Comparison of ENCODE assay signal across 8 mouse cellular contexts in genomic region chr8:4166881-4167525, GRCm38 (mm10). TPM values are rescaled to one million over a fixed set of nuclear protein-coding genes. Genes with fewer than 3 reads are reported as not detected.
DNase-seq lines count a peak whose midpoint lies in the region; ATAC-seq and TF ChIP-seq lines count a peak whose summit lies in the region.

No protein-coding gene starts in this region.

- H3K36me3 ChIP-seq in kidney, adult 2 months (ENCODE audit: control insufficient read depth, insufficient read depth, low read length): no peaks in the 10 kb centered on the region
- H3K36me3 ChIP-seq in hindbrain, embryonic 13.5 days: peaks cover 18% of the 10 kb centered on the region; the same call in 1 of the 2 replicates
- H3K36me3 ChIP-seq in midbrain, embryonic 13.5 days: peaks cover 9% of the 10 kb centered on the region

- TF ChIP-seq CTCF in kidney, adult 2 months (conservative IDR thresholded peaks at IDR 0.05; ENCODE audit: insufficient read depth, insufficient read length, low read depth, low read length): no peak

- peak overlapping the region; percentile 69 for H3K4me3 ChIP-seq in kidney, adult 2 months (ENCODE audit: insufficient read depth, low read depth, low read length)
- peak overlapping the region; percentile 89 for H3K4me3 ChIP-seq in hindbrain, embryonic 13.5 days
- peak overlapping the region; percentile 91 for H3K4me3 ChIP-seq in midbrain, embryonic 13.5 days (replicated peaks)

- peaks cover 7% of the 10 kb centered on the region for H3K4me1 ChIP-seq in kidney, adult 2 months (ENCODE audit: control insufficient read depth, insufficient read depth, low read length)
- H3K4me1 ChIP-seq in hindbrain, embryonic 13.5 days (replicated peaks): peaks cover 37% of the 10 kb centered on the region
- peaks cover 42% of the 10 kb centered on the region for H3K4me1 ChIP-seq in midbrain, embryonic 13.5 days (replicated peaks)

- no peak overlapping the region for H3K27ac ChIP-seq in kidney, adult 2 months (ENCODE audit: insufficient read depth, low read depth, low read length)
- H3K27ac ChIP-seq in hindbrain, embryonic 13.5 days: peak overlapping the region; percentile 68
- H3K27ac ChIP-seq in midbrain, embryonic 13.5 days: peak overlapping the region; percentile 73

- DNase-seq in kidney, adult 2 months: no peak
- DNase-seq in kidney, adult 11 months: no peak
- peak; percentile 13 for DNase-seq in ZHBTc4 (ENCODE audit: low read depth, low spot score)
- DNase-seq in layer of hippocampus, adult 18-20 months (ENCODE audit: low spot score in 2 of 2): no peak
- DNase-seq in cerebellum, postnatal 10 days: no peak

- WGBS in kidney, adult 2 months: 6% methylated on average over 10 of the region's 10 CpGs
- 6% methylated on average over 9 of the region's 10 CpGs for whole genome bisulfite sequencing in hindbrain, embryonic 13.5 days
- WGBS in midbrain, embryonic 13.5 days: 10% methylated on average over 10 of the region's 10 CpGs

- peak overlapping the region; percentile 77 for H3K4me2 ChIP-seq in hindbrain, embryonic 13.5 days
- peak overlapping the region; percentile 69 for H3K4me2 ChIP-seq in midbrain, embryonic 13.5 days (replicated peaks)

- no peak for TF ChIP-seq POLR2A in kidney, adult 2 months (IDR thresholded peaks at IDR 0.05; ENCODE audit: low read depth, low read length)

- peak overlapping the region; percentile 96 for H3K9ac ChIP-seq in hindbrain, embryonic 13.5 days
- peak overlapping the region; percentile 97 for H3K9ac ChIP-seq in midbrain, embryonic 13.5 days (replicated peaks)

- H3K9me3 ChIP-seq in hindbrain, embryonic 13.5 days: no peaks in the 10 kb centered on the region
- no peaks in the 10 kb centered on the region for H3K9me3 ChIP-seq in midbrain, embryonic 13.5 days

- ATAC-seq in hindbrain, embryonic 13.5 days (ENCODE audit: low FRiP score): peak; percentile 4
- peak; percentile 7 for ATAC-seq in midbrain, embryonic 13.5 days
- no peak for ATAC-seq in granulocyte monocyte progenitor cell, adult 5-6 weeks (replicated peaks; ENCODE audit: poor library complexity, severe bottlenecking)

- H3K27me3 ChIP-seq in kidney, adult 2 months (replicated peaks; ENCODE audit: control insufficient read depth, insufficient read depth, low read length): no peaks in the 10 kb centered on the region
- no peaks in the 10 kb centered on the region for H3K27me3 ChIP-seq in hindbrain, embryonic 13.5 days
- no peaks in the 10 kb centered on the region for H3K27me3 ChIP-seq in midbrain, embryonic 13.5 days

RNA-seq across cellular contexts. Expression of gene Evi5l, which starts 0.6 kb away (rescaled TPM):
- polyA plus RNA-seq in kidney, adult 2 months (2012; rRNA removed): 22.4 and 23.0 TPM in 2 replicates
- 93.5 and 93.7 TPM in 2 replicates for polyA plus RNA-seq in hindbrain, embryonic 13.5 days (2015; fragmentation: Nextera tagmentation; extraction: Ambion mirVana)
- polyA plus RNA-seq in midbrain, embryonic 13.5 days (2015; fragmentation: Nextera tagmentation; extraction: Ambion mirVana): 91.4 and 92.5 TPM in 2 replicates
- 100 to 1,000 TPM in 1 of 2 experiments, 10 to 100 TPM in 1; 93.2 to 102 TPM for total RNA-seq in layer of hippocampus, adult 18-20 months (2021)
- total RNA-seq in granulocyte monocyte progenitor cell, adult 5-6 weeks (2014; fragmentation: Nextera tagmentation): 4.4 and 10.5 TPM in 2 replicates
- 4.1 and 9.4 TPM in 2 replicates for total RNA-seq in granulocyte monocyte progenitor cell, adult 5-6 weeks (2017)

RNA-seq across cellular contexts. Expression of gene Cd209g, which starts 33.1 kb away (rescaled TPM):
- polyA plus RNA-seq in kidney, adult 2 months (2012; rRNA removed): 2.2 and 6.5 TPM in 2 replicates
- polyA plus RNA-seq in hindbrain, embryonic 13.5 days (2015; fragmentation: Nextera tagmentation; extraction: Ambion mirVana): not detected in 2 replicates
- not detected in 2 replicates for polyA plus RNA-seq in midbrain, embryonic 13.5 days (2015; fragmentation: Nextera tagmentation; extraction: Ambion mirVana)
- total RNA-seq in layer of hippocampus, adult 18-20 months (2021): under 1 TPM in 1 of 2 experiments, not detected in 1; 0.22 TPM
- total RNA-seq in granulocyte monocyte progenitor cell, adult 5-6 weeks (2014; fragmentation: Nextera tagmentation): not detected in 2 replicates
- total RNA-seq in granulocyte monocyte progenitor cell, adult 5-6 weeks (2017): not detected in 2 replicates

RNA-seq across cellular contexts. Expression of gene Prr36, which starts 50.3 kb away (rescaled TPM):
- polyA plus RNA-seq in kidney, adult 2 months (2012; rRNA removed): 0.05 and 0.17 TPM in 2 replicates
- 40.2 and 47.7 TPM in 2 replicates for polyA plus RNA-seq in hindbrain, embryonic 13.5 days (2015; fragmentation: Nextera tagmentation; extraction: Ambion mirVana)
- 44.2 and 52.1 TPM in 2 replicates for polyA plus RNA-seq in midbrain, embryonic 13.5 days (2015; fragmentation: Nextera tagmentation; extraction: Ambion mirVana)
- total RNA-seq in layer of hippocampus, adult 18-20 months (2021): 10 to 100 TPM; 38.4 to 41.3 TPM
- total RNA-seq in granulocyte monocyte progenitor cell, adult 5-6 weeks (2014; fragmentation: Nextera tagmentation): 0.68 and 0.80 TPM in 2 replicates
- under 0.01 TPM in 1 of 2 replicates, not detected in the other for total RNA-seq in granulocyte monocyte progenitor cell, adult 5-6 weeks (2017)

RNA-seq across cellular contexts. Expression of gene Lrrc8e, which starts 59.6 kb away (rescaled TPM):
- 0.45 and 0.48 TPM in 2 replicates for polyA plus RNA-seq in kidney, adult 2 months (2012; rRNA removed)
- polyA plus RNA-seq in hindbrain, embryonic 13.5 days (2015; fragmentation: Nextera tagmentation; extraction: Ambion mirVana): not detected in 2 replicates
- 0.17 TPM in 1 of 2 replicates, not detected in the other for polyA plus RNA-seq in midbrain, embryonic 13.5 days (2015; fragmentation: Nextera tagmentation; extraction: Ambion mirVana)
- not detected for total RNA-seq in layer of hippocampus, adult 18-20 months (2021)
- total RNA-seq in granulocyte monocyte progenitor cell, adult 5-6 weeks (2014; fragmentation: Nextera tagmentation): not detected in 2 replicates
- total RNA-seq in granulocyte monocyte progenitor cell, adult 5-6 weeks (2017): not detected in 2 replicates

Comparison
In these comparisons a context has a peak if more than half of its experiments do, and no peak if none do; other contexts are left out.
1. RNA of gene Prr36, which starts 50.3 kb away (polyA plus RNA-seq): 44.2 to 52.1 TPM in midbrain, embryonic 13.5 days and 40.2 to 47.7 TPM in hindbrain, embryonic 13.5 days; 0.05 to 0.17 TPM in kidney, adult 2 months; every median in the first group is over 10 times any median in the second.
2. Peak in every context shown above with its lines, with median percentiles within 50 percentile points of each other: H3K4me3 ChIP-seq.